Mouse (Mus musculus): Measurements from ENCODE around the gene Pnpla1. TPM values are rescaled to one million over a fixed set of nuclear protein-coding genes. Genes with fewer than 3 reads are reported as not detected.
A peak's percentile ranks its signal among the peaks of the same experiment; 100 is the strongest.

Pnpla1 gene
- polyA plus RNA-seq, 1 experiment: not detected

DNA sequence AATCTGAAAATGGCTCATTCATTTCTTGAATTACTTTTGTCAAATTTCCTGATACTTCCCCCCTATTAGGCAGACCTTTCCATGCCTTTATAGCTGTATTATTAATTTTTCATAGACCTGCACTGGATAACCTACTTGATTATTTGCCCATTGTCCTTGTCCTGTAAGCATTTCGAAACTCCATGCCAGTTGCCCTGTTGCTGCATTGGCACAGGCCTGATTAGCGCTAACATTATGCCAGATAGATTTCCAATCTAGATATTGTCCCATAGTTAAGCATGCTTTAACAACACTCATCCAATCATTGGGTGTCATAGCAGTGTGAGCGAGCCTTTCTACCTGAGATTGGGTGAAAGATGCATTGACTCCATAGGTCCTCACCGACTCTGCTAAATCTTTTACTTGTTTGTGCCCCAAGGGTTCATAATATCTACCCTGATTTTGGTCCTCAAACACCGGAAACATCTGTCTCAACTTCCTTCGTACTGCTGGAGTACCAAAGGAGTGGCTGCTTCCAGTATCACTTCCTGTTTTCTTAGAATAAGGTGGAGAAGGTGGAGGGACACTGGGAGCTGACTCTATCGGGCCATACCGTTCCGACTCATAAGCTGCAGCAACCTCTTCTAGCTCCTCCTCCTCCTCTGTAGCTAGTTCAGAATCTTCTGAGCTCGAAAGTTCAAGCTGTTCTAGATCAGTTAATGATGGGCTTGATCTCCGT, 36.0 kb downstream of the Pnpla1 start:
- no peak for DNase-seq (ENCODE audit: low read depth)
- no peak for TF ChIP-seq POLR2A (IDR thresholded peaks at IDR 0.05; ENCODE audit: borderline replicate concordance, extremely low read depth, insufficient read depth, insufficient read length, poor library complexity, severe bottlenecking)
- TF ChIP-seq CTCF (IDR thresholded peaks at IDR 0.05; ENCODE audit: borderline replicate concordance, extremely low read depth, insufficient read depth, insufficient read length): no peak

DNA sequence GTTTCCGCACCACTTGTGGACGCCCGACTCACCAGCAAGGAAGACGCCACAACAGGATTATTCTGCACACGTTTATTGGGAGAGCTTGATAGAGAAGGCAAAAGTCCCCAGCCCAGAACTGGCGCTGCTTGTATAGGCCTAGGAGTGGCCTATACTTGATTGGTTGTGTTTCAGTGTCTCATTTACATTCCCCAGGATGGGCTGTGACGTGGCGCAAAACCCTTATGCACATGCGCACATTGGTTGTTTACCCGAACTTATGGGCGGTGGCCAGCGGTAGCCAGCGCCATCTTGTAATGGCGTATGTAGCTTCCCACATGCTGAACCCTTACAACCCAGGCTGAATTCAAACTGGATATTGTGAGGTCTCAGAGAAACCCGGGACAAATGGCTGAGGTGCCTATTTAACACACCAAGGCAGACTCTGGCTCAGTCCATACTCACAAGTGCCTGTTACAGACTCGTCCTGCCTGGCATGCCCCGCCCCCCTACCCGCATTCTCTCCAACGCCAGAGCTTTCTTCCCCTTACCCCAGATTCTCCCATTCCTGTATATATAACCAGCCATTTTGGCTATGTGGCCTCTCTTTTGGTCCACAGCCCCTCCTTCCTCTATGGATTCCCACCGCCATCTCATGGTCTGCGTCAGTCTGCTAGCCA, 37.1 kb downstream of the Pnpla1 start:
- no peak for DNase-seq (ENCODE audit: low read depth)
- no peak for TF ChIP-seq POLR2A (IDR thresholded peaks at IDR 0.05; ENCODE audit: borderline replicate concordance, extremely low read depth, insufficient read depth, insufficient read length, poor library complexity, severe bottlenecking)
- no peak for TF ChIP-seq CTCF (IDR thresholded peaks at IDR 0.05; ENCODE audit: borderline replicate concordance, extremely low read depth, insufficient read depth, insufficient read length)

DNA sequence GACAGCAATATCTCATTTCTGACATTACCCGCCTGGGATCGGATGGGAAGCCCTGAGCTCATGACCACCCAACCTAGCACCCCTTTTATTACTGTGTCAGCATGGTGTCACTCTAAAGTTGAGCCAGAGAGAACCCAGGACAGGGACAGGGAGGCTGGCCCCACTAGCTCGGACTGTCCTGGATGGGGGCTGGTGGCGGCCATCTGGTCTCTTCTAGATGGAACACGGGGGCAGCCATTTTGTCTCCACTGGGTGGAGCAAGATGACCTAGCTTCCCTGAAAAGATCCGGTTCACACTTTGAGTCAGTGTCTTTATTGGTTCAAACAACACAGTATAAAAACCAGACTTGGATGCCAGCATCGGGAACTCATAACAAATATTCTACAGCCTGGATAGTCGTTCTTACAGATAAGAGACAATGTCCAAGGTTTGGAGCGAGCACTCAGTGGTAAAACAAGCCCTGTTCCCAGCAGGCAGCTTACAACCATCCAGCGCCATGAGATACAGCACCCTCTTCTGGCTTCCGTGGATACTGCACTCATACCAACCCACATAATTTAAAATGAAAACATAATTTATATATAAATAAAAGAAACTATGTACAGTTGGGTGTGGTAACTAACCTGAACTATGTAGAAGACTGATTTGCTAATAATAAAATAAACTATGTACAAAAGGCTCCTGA, 38.0 kb downstream of the Pnpla1 start:
- no peak for DNase-seq (ENCODE audit: low read depth)
- TF ChIP-seq POLR2A (IDR thresholded peaks at IDR 0.05; ENCODE audit: borderline replicate concordance, extremely low read depth, insufficient read depth, insufficient read length, poor library complexity, severe bottlenecking) (no peak), CTCF (IDR thresholded peaks at IDR 0.05; ENCODE audit: borderline replicate concordance, extremely low read depth, insufficient read depth, insufficient read length) (peak; percentile 35; the same call in 1 of the 2 replicates)

GRCm38 (mm10) chr17:28897817-28898216, 39.6 kb downstream of the Pnpla1 start:
- no peak for DNase-seq (ENCODE audit: low read depth)
- TF ChIP-seq CTCF (IDR thresholded peaks at IDR 0.05; ENCODE audit: borderline replicate concordance, extremely low read depth, insufficient read depth, insufficient read length): no peak
- TF ChIP-seq POLR2A (IDR thresholded peaks at IDR 0.05; ENCODE audit: borderline replicate concordance, extremely low read depth, insufficient read depth, insufficient read length, poor library complexity, severe bottlenecking): no peak

DNA sequence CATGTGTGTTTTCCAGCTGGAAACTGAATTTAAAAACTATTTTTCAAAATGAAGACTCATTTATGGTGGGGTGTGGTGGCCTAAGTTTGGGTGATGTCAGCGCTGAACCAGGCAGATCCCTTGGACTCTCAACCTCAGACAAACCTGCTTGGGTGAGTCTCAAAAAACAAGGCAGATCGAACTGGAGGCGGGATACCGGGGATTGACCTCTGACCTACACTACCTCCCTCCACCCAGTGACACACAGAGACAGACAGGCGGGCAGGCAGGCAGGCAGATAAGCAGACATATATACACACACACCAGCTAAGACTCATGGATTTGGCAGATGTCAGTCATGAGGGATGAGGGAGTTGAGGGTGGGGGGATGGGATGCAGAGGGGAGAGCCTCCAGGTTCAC, 40.0 kb downstream of the Pnpla1 start:
- DNase-seq (ENCODE audit: low read depth): no peak
- TF ChIP-seq CTCF (IDR thresholded peaks at IDR 0.05; ENCODE audit: borderline replicate concordance, extremely low read depth, insufficient read depth, insufficient read length): no peak
- no peak for TF ChIP-seq POLR2A (IDR thresholded peaks at IDR 0.05; ENCODE audit: borderline replicate concordance, extremely low read depth, insufficient read depth, insufficient read length, poor library complexity, severe bottlenecking)

GRCm38 (mm10) chr17:28899427-28899826, 41.2 kb downstream of the Pnpla1 start:
- no peak for DNase-seq (ENCODE audit: low read depth)

DNA sequence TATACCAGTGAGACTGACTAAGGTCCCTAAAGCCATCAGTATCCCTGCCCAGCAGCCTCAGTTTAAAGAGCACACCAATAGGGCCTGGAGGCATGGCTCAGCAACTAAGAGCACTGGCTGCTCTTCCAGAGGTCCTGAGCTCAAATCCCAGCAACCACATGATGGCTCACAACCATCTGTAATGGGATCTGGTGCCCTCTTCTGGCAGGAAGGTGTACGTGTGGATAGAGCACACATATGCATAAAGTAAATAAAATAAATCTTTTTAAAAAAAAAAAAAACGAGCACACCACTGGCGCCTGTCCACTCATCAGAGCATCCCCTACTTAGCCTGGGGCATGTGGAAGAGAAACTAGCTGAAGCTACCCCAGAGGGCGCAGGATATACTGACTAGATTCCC, 43.3 kb downstream of the Pnpla1 start:
- TF ChIP-seq CTCF (IDR thresholded peaks at IDR 0.05; ENCODE audit: borderline replicate concordance, extremely low read depth, insufficient read depth, insufficient read length) (0 out of 2 replicates have a peak, but pooled peaks have one; percentile 11), POLR2A (IDR thresholded peaks at IDR 0.05; ENCODE audit: borderline replicate concordance, extremely low read depth, insufficient read depth, insufficient read length, poor library complexity, severe bottlenecking) (no peak)
- no peak for DNase-seq (ENCODE audit: low read depth)

More at GRCm38 (mm10) chr17:28899427-28899826, 41.2 kb downstream of the Pnpla1 start:
- TF ChIP-seq CTCF (IDR thresholded peaks at IDR 0.05; ENCODE audit: borderline replicate concordance, extremely low read depth, insufficient read depth, insufficient read length) (no peak), POLR2A (IDR thresholded peaks at IDR 0.05; ENCODE audit: borderline replicate concordance, extremely low read depth, insufficient read depth, insufficient read length, poor library complexity, severe bottlenecking) (no peak)

GRCm38 (mm10) chr17:28904546-28905376, 46.5 kb downstream of the Pnpla1 start:
- peak; percentile 90 for DNase-seq (ENCODE audit: low read depth)
- TF ChIP-seq POLR2A (IDR thresholded peaks at IDR 0.05; ENCODE audit: borderline replicate concordance, extremely low read depth, insufficient read depth, insufficient read length, poor library complexity, severe bottlenecking) (no peak), CTCF (IDR thresholded peaks at IDR 0.05; ENCODE audit: borderline replicate concordance, extremely low read depth, insufficient read depth, insufficient read length) (peak; percentile 89)

GRCm38 (mm10) chr17:28905377-28905916, 47.2 kb downstream of the Pnpla1 start:
- peak; percentile 12 for DNase-seq (ENCODE audit: low read depth)
- TF ChIP-seq CTCF (IDR thresholded peaks at IDR 0.05; ENCODE audit: borderline replicate concordance, extremely low read depth, insufficient read depth, insufficient read length) (no peak), POLR2A (IDR thresholded peaks at IDR 0.05; ENCODE audit: borderline replicate concordance, extremely low read depth, insufficient read depth, insufficient read length, poor library complexity, severe bottlenecking) (no peak)

DNA sequence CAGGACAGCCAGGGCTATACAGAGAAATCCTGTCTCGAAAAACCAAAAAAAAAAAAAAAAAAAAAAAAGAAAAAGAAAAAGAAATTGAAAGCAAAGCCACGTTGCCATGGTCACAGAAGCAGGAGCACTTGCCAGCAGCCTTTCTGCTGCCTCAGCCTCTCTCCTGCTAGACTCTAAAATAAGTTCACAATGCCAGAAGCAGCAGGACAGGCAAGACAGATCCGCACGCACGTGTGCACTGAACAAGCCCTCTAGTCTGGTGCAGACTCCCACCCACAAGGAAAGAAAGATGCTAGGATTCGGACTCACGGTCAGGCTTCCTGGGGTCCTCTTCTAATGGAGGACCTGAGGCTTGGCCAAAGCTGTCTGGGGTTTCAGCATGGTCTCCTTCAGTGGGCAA, 49.7 kb downstream of the Pnpla1 start:
- DNase-seq (ENCODE audit: low read depth): peak; percentile 63
- TF ChIP-seq CTCF (IDR thresholded peaks at IDR 0.05; ENCODE audit: borderline replicate concordance, extremely low read depth, insufficient read depth, insufficient read length) (no peak), POLR2A (IDR thresholded peaks at IDR 0.05; ENCODE audit: borderline replicate concordance, extremely low read depth, insufficient read depth, insufficient read length, poor library complexity, severe bottlenecking) (no peak)

Measured in brain, embryonic 14.5 days (tissue).